Mouse (Mus musculus) intestine, embryonic 15.5 days (tissue): ENCODE data around the gene Tmod2. TPM values are rescaled to one million over a fixed set of nuclear protein-coding genes. Genes with fewer than 3 reads are reported as not detected.
A peak's percentile ranks its signal among the peaks of the same experiment; 100 is the strongest.
"Not testable (repeated sequence)": the region's sequence is repeated elsewhere in the genome, so short reads cannot be mapped to it uniquely, and the experiment has no call there.

Source experiments
- ATAC-seq: fragments of 200-750 bp; cut with Nextera tagmentation; 2 replicates; pipeline ENCODE4 v1.8.0; 2017; ENCODE audit warnings: moderate TSS enrichment, moderate library complexity
- H3K27ac ChIP-seq: fragments of 300-500 bp; sonication (generic); 2 replicates; pipeline ENCODE4 v1.5.1; 2015; ENCODE audit warnings: mild to moderate bottlenecking, inconsistent platforms
- H3K27me3 ChIP-seq: fragments of 300-500 bp; sonication (generic); replicated peaks from 2 replicates; pipeline ENCODE4 v1.6.1; 2015; ENCODE audit warnings: inconsistent platforms
- H3K36me3 ChIP-seq: fragments of 300-500 bp; sonication (generic); 2 replicates; pipeline ENCODE4 v1.6.1; 2015; ENCODE audit warnings: inconsistent platforms
- H3K4me1 ChIP-seq: fragments of 300-500 bp; sonication (generic); replicated peaks from 2 replicates; pipeline ENCODE4 v1.6.1; 2015; ENCODE audit warnings: inconsistent platforms
- H3K4me2 ChIP-seq: fragments of 300-500 bp; sonication (generic); replicated peaks from 2 replicates; pipeline ENCODE4 v1.6.1; 2015; ENCODE audit warnings: mild to moderate bottlenecking, inconsistent platforms
- H3K4me3 ChIP-seq: fragments of 300-500 bp; sonication (generic); replicated peaks from 2 replicates; pipeline ENCODE4 v1.5.1; 2015; ENCODE audit warnings: inconsistent platforms
- H3K9ac ChIP-seq: fragments of 300-500 bp; sonication (generic); 2 replicates; pipeline ENCODE4 v1.6.1; 2015; ENCODE audit warnings: inconsistent platforms
- H3K9me3 ChIP-seq: fragments of 300-500 bp; sonication (generic); 2 replicates; pipeline ENCODE4 v1.6.1; 2016; ENCODE audit warnings: inconsistent platforms
- WGBS: fragments of 180-500 bp; shearing (Covaris S2); methylation state at CpG from one replicate; pipeline ENCODE4 v1.1.7; 2015; 5-methylcytosine and 5-hydroxymethylcytosine counted together
- polyA plus RNA-seq: library from polyadenylated mRNA; unstranded; fragments of >200 nt; fragmentation: Nextera tagmentation; extraction: Ambion mirVana; gene quantifications from 2 replicates; pipeline ENCODE4 v1.2.1, GENCODE M21; 2015

Gene Tmod2
- polyA plus RNA-seq, 1 experiment from 2014 or later = 20.8 TPM

GRCm38 (mm10) chr9:75625556-75626307 lies 14.6 kb upstream of the Tmod2 start, which contains the start of gene Lysmd2:
Lysmd2 (plus strand) TSS chr9:75625741.
- peak within 1 kb of the TSS; percentile 90 for H3K4me2 ChIP-seq
- H3K27me3 ChIP-seq = no peaks in the 10 kb centered on the region
- H3K36me3 ChIP-seq = no peaks in the 10 kb centered on the region
- ATAC-seq = peak; percentile 95
- 0 out of 2 replicates have a peak, but pooled peaks cover 7% of the 10 kb centered on the region for H3K4me1 ChIP-seq
- H3K4me3 ChIP-seq = peak within 1 kb of the TSS; percentile 69
- peak within 1 kb of the TSS; percentile 69 for H3K27ac ChIP-seq
- no peaks in the 10 kb centered on the region for H3K9me3 ChIP-seq
- H3K9ac ChIP-seq = peak within 1 kb of the TSS; percentile 82
- WGBS = under 1% methylated on average over 93 of the region's 94 CpGs

DNA sequence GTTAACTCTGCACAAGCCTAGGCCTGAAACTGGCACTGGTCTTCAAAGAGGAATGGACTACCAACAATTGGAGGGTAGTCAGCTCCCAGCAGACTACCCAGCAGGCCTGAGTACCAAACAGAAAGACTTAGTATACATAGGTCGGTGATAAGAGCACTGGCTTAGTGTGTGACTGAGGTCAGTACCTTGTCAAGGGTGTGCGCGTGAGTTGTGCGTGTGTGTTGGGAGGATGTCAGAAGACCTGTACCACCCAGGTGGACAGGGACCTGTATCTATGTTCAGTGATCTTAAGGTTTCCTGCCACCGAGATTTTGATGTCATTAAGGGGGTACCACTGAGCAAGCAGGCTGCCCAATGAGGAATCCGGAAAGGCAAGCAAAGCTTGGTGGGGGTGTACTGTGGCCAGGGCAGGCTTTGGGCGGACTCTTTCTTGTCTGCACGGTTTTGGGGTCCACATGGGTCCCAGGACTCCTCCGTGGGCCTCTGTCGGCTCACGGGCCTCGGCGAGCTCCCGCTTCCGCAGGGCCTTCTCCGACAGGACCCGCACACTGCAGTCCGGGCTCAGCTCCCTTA lies 13.9 kb upstream of the Tmod2 start:
- no peaks in the 10 kb centered on the region for H3K36me3 ChIP-seq
- WGBS = 16% methylated on average over 18 of the region's 18 CpGs
- H3K4me2 ChIP-seq = peak overlapping the region; percentile 90
- no peaks in the 10 kb centered on the region for H3K9me3 ChIP-seq
- no peaks in the 10 kb centered on the region for H3K27me3 ChIP-seq
- 0 out of 2 replicates have a peak, but pooled peaks cover 7% of the 10 kb centered on the region for H3K4me1 ChIP-seq
- peak; percentile 34 for ATAC-seq
- H3K27ac ChIP-seq = peak overlapping the region; percentile 69
- peak overlapping the region; percentile 69 for H3K4me3 ChIP-seq
- H3K9ac ChIP-seq = peak overlapping the region; percentile 82

DNA sequence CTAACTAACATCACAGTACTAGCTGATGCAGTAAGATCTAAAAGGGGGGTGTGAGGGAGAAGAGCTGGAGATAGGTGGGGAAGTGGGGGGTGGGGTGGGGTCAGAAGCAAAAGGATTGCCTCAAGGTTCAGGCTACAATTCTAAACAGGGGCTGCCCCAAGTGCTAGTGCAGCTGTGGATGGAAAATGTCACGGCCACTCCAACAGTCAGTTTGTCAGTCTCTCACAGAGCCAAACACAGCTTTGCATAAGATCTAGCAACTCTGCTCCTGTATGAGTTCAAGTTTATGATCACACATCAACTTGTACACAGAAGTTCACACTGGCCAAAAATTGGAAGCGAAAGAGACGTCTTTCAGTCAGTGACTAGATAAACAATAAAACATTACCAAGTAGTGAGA lies 10.3 kb upstream of the Tmod2 start:
- 71% methylated on average over 3 of the region's 3 CpGs for whole genome bisulfite sequencing
- Histone ChIP-seq H3K4me3 (no peak overlapping the region), H3K4me2 (no peak overlapping the region), H3K27me3 (no peaks in the 10 kb centered on the region), H3K9me3 (no peaks in the 10 kb centered on the region), H3K27ac (no peak overlapping the region), H3K9ac (no peak overlapping the region), H3K4me1 (0 out of 2 replicates have a peak, but pooled peaks cover 7% of the 10 kb centered on the region), H3K36me3 (no peaks in the 10 kb centered on the region)
- ATAC-seq = no peak

DNA sequence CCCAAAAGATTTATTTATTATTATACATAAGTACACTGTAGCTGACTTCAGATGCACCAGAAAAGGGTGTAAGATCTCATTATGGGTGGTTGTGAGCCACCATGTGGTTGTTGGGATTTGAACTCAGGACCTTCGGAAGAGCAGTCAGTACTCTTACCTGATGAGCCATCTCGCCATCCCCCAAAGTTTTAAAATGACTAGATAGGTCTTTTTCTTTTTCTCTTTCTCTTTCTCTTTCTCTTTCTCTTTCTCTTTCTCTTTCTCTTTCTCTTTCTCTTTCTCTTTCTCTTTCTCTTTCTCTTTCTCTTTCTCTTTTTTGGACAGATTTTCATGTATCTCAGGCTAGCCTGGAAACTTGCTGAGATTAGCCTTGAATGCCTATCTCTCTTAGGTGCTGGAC lies 8.6 kb upstream of the Tmod2 start:
- H3K9me3 ChIP-seq, H3K4me1 ChIP-seq, ATAC-seq, H3K27me3 ChIP-seq, H3K4me2 ChIP-seq, H3K27ac ChIP-seq, H3K4me3 ChIP-seq, H3K36me3 ChIP-seq, H3K9ac ChIP-seq: not testable (repeated sequence)
- 98% methylated on average over 2 of the region's 2 CpGs for WGBS

GRCm38 (mm10) chr9:75618836-75619400 lies 7.8 kb upstream of the Tmod2 start:
- H3K4me3 ChIP-seq = no peak overlapping the region
- no peaks in the 10 kb centered on the region for H3K4me1 ChIP-seq
- 88% methylated on average over 6 of the region's 6 CpGs for WGBS
- H3K9me3 ChIP-seq = no peaks in the 10 kb centered on the region
- no peaks in the 10 kb centered on the region for H3K36me3 ChIP-seq
- H3K9ac ChIP-seq = no peak overlapping the region
- no peak overlapping the region for H3K27ac ChIP-seq
- H3K27me3 ChIP-seq = no peaks in the 10 kb centered on the region
- no peak overlapping the region for H3K4me2 ChIP-seq
- no peak for ATAC-seq

- H3K4me2 ChIP-seq = no peak overlapping the region
- H3K27ac ChIP-seq = no peak overlapping the region
- H3K36me3 ChIP-seq = no peaks in the 10 kb centered on the region
- no peaks in the 10 kb centered on the region for H3K4me1 ChIP-seq
- 56% methylated on average over 3 of the region's 3 CpGs for WGBS
- no peak overlapping the region for H3K9ac ChIP-seq
- H3K9me3 ChIP-seq = no peaks in the 10 kb centered on the region
- ATAC-seq = no peak
- no peaks in the 10 kb centered on the region for H3K27me3 ChIP-seq
- no peak overlapping the region for H3K4me3 ChIP-seq
Observed at GRCm38 (mm10) chr9:75616560-75616959, 5.4 kb upstream of the Tmod2 start.

GRCm38 (mm10) chr9:75609965-75610364 lies 1.2 kb downstream of the Tmod2 start:
- Histone ChIP-seq H3K27ac (no peak overlapping the region), H3K9me3 (no peaks in the 10 kb centered on the region), H3K27me3 (no peaks in the 10 kb centered on the region; the same call in 1 of the 2 replicates), H3K4me3 (peak overlapping the region; percentile 72; the same call in 1 of the 2 replicates), H3K9ac (no peak overlapping the region), H3K4me2 (peak overlapping the region; percentile 100), H3K4me1 (no peaks in the 10 kb centered on the region), H3K36me3 (no peaks in the 10 kb centered on the region)
- ATAC-seq = no peak
- WGBS = 30% methylated on average over 16 of the region's 16 CpGs

- Histone ChIP-seq H3K9ac (no peak overlapping the region), H3K27ac (no peak overlapping the region), H3K27me3 (no peaks in the 10 kb centered on the region; the same call in 1 of the 2 replicates), H3K4me2 (no peak overlapping the region; the same call in 1 of the 2 replicates), H3K36me3 (no peaks in the 10 kb centered on the region), H3K9me3 (no peaks in the 10 kb centered on the region), H3K4me1 (no peaks in the 10 kb centered on the region), H3K4me3 (no peak overlapping the region)
- 64% methylated on average over 1 of the region's 1 CpGs for WGBS
- ATAC-seq = no peak
Observed at GRCm38 (mm10) chr9:75609505-75609904, 1.6 kb downstream of the Tmod2 start.

DNA sequence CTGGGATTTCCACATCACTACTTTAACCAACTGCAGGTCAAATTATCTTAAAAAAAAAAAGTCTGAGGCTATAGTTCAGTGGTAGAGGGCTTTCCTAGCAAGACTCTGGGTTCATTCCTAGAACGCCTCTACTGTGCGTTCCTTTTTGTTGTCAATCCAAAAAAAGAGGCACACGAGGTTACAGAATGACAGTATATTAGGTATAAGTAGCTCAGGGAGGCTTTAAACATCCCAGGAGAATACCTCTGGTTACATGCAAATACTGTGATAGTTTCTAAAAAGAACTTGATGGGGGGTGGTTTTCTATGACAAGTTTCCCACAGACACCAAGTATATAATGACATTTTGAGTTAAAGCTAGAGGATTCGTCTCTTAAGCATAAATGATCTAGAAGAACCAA lies 3.6 kb downstream of the Tmod2 start:
- Histone ChIP-seq H3K36me3 (no peaks in the 10 kb centered on the region), H3K27me3 (no peaks in the 10 kb centered on the region; the same call in 1 of the 2 replicates), H3K9ac (no peak overlapping the region), H3K27ac (no peak overlapping the region), H3K4me3 (no peak overlapping the region), H3K4me2 (no peak overlapping the region), H3K4me1 (no peaks in the 10 kb centered on the region), H3K9me3 (no peaks in the 10 kb centered on the region)
- ATAC-seq = no peak
- WGBS = 90% methylated on average over 4 of the region's 4 CpGs

DNA sequence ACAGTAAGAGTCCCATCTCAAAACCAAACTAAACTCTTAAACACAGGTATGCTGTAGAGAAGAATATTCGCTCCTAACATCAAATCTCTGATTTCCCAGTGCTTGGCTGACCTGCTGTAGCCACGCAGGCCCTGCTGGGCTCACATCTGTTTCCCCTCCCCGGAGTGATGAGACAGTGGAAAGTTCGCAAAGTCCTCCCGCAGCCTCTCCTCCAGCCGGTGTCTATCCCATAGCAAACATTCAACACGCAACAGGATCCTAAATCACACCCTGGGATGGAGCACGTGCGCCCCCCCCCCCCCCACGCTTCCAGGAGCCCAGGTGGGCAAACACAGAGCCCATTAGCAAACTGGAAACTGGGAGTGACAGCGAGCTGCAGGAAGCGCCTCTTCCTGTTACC lies 9.6 kb downstream of the Tmod2 start:
- Histone ChIP-seq H3K4me2 (peak overlapping the region; percentile 45), H3K4me3 (no peak overlapping the region)
- ATAC-seq = no peak

DNA sequence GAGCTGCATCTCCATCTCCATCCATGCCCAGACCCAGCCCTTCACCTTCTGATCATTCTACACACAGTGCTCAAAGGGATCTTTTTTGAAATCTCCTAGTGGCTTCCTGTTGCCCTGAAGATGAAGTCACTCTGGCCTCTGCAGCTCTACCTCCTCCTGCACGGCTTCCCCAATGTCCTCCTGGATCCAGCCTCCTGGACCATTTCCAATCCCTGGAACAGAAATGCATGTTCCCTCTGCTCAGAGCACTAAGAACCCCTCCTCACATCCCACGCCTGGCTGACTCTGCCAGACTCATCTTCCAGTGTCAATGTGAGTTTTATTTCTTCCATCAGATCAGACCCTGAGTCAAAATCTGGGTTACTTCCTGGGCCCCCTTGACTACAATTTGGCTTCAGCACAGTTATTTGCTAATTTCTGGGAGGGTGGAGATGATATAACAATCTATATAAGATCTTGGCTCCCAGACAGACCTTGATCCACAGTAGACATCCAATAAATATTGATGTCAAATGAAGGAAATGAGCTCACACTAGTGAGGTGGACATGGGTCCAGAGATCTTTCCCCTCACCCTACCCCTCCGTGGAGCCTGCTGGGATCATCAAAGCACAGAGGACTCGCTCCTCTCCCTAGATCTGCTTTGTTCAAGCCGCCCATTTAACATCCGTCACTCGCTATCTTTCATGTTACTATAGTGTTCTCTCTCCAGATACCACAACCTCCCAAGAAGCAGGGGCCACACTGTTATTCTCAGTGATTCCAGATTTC lies 10.8 kb downstream of the Tmod2 start:
- WGBS = 68% methylated on average over 7 of the region's 7 CpGs
- Histone ChIP-seq H3K4me3 (no peak overlapping the region), H3K27ac (no peak overlapping the region), H3K27me3 (no peaks in the 10 kb centered on the region), H3K4me2 (no peak overlapping the region), H3K9ac (no peak overlapping the region), H3K4me1 (0 out of 2 replicates have a peak, but pooled peaks cover 4% of the 10 kb centered on the region), H3K36me3 (no peaks in the 10 kb centered on the region), H3K9me3 (no peaks in the 10 kb centered on the region)
- no peak for ATAC-seq

More for the DNA sequence above, 9.6 kb downstream of the Tmod2 start:
- H3K9ac ChIP-seq = no peak overlapping the region
- no peaks in the 10 kb centered on the region for H3K36me3 ChIP-seq
- no peaks in the 10 kb centered on the region for H3K9me3 ChIP-seq
- no peak overlapping the region for H3K27ac ChIP-seq
- no peaks in the 10 kb centered on the region for H3K27me3 ChIP-seq
- 29% methylated on average over 12 of the region's 12 CpGs for WGBS
- H3K4me1 ChIP-seq = 0 out of 2 replicates have a peak, but pooled peaks cover 4% of the 10 kb centered on the region
